Mouse (Mus musculus) hindbrain, embryonic 16.5 days (tissue): Measurements from ENCODE around the gene Ddx50. TPM values are rescaled to one million over a fixed set of nuclear protein-coding genes. Genes with fewer than 3 reads are reported as not detected.
"Not testable (repeated sequence)": the region's sequence is repeated elsewhere in the genome, so short reads cannot be mapped to it uniquely, and the experiment has no call there.

Source experiments
- ATAC-seq: fragments of 200-750 bp; cut with Nextera tagmentation; 2 replicates; pipeline ENCODE4 v1.8.0; 2017; ENCODE audit warnings: moderate TSS enrichment, moderate library complexity
- H3K27ac ChIP-seq: fragments of 300-500 bp; sonication (generic); 2 replicates; pipeline ENCODE4 v1.5.1; 2014; ENCODE audit warnings: low read depth, mild to moderate bottlenecking, control low read depth, low read length, moderate library complexity
- H3K27me3 ChIP-seq: fragments of 300-500 bp; sonication (generic); replicated peaks from 2 replicates; pipeline ENCODE4 v1.6.1; 2014; ENCODE audit warnings: low read length; ENCODE audit not compliant: control insufficient read depth, insufficient read depth
- H3K36me3 ChIP-seq: fragments of 300-500 bp; sonication (generic); 2 replicates; pipeline ENCODE4 v1.6.1; 2014; ENCODE audit warnings: mild to moderate bottlenecking, low read length, moderate library complexity, mixed read lengths; ENCODE audit not compliant: control insufficient read depth, insufficient read depth
- H3K4me1 ChIP-seq: fragments of 300-500 bp; sonication (generic); 2 replicates; pipeline ENCODE4 v1.6.1; 2014; ENCODE audit warnings: low read depth, low read length; ENCODE audit not compliant: control insufficient read depth, insufficient read depth
- H3K4me2 ChIP-seq: fragments of 300-500 bp; sonication (generic); 2 replicates; pipeline ENCODE4 v1.6.1; 2014; ENCODE audit warnings: mild to moderate bottlenecking, low read length, control low read depth, moderate library complexity
- H3K4me3 ChIP-seq: fragments of 300-500 bp; sonication (generic); 2 replicates; pipeline ENCODE4 v1.5.1; 2014; ENCODE audit warnings: mild to moderate bottlenecking, low read length, control low read depth, moderate library complexity
- H3K9ac ChIP-seq: fragments of 300-500 bp; sonication (generic); 2 replicates; pipeline ENCODE4 v1.6.1; 2014; ENCODE audit warnings: low read depth, mild to moderate bottlenecking, control low read depth, low read length, moderate library complexity
- H3K9me3 ChIP-seq: fragments of 300-500 bp; sonication (generic); 2 replicates; pipeline ENCODE4 v1.6.1; 2014; ENCODE audit warnings: mild to moderate bottlenecking, low read length, moderate library complexity; ENCODE audit not compliant: control insufficient read depth
- WGBS: fragments of 180-500 bp; shearing (Covaris S2); extraction: QIAGEN DNeasy Blood & Tissue Kit; methylation state at CpG from one replicate; pipeline ENCODE4 v1.1.7; 2014; 5-methylcytosine and 5-hydroxymethylcytosine counted together
- polyA plus RNA-seq: library from polyadenylated mRNA; unstranded; fragments of >200 nt; fragmentation: Nextera tagmentation; extraction: Ambion mirVana; gene quantifications from 2 replicates; pipeline ENCODE4 v1.2.1, GENCODE M21; 2015

Gene Ddx50
- polyA plus RNA-seq, 1 experiment from 2014 or later, result 76.3 TPM

DNA sequence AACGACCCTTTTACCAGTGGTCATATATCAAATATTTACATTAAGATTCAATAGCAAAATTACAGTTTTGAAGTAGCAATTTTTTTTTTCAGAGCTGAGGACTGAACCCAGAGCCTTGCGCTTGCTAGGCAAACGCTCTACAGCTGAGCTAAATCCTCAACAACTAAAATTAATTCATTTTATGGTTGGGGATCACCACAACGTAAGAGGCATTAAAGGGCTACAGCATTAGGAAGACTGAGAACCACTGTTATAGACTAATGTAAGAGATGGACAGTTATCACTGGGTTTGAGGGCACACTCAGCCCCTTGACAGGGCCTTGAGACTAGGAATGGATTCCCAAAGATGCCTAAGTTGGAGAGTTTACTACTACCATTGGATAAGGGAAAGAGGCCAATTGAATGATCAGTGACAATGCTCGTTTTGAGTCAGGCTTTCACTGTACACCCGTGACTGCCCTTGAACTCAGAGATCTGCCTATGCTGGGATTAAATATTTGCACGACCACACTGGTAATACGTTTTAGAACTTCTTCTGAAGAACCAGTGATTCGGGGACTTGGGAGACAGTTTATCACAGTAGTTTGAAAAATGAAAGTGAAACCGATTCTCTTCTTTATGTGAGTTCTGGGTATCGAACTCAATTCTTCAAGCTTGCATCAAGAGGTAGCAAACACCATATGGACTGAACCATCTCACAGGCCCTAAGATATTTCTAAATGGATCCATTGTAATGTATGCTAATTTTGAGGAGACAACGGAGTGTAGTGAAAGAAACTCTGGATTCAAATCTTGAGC lies 47.6 kb downstream of the Ddx50 start:
- Histone ChIP-seq H3K36me3 (peaks cover 2% of the 10 kb centered on the region; the same call in 1 of the 2 replicates), H3K27ac (no peak overlapping the region), H3K27me3 (no peaks in the 10 kb centered on the region), H3K4me1 (peaks cover 17% of the 10 kb centered on the region), H3K4me3 (no peak overlapping the region), H3K4me2 (no peak overlapping the region; the same call in 1 of the 2 replicates), H3K9ac (no peak overlapping the region), H3K9me3 (no peaks in the 10 kb centered on the region)
- ATAC-seq, result no peak
- WGBS, result 90% methylated on average over 12 of the region's 12 CpGs

GRCm38 (mm10) chr10:62602177-62603040 lies 48.6 kb downstream of the Ddx50 start, which contains the start of gene Ddx21:
Gene Ddx21 (minus strand): TSS chr10:62602281.
- peak; percentile 99 for ATAC-seq
- no peaks in the 10 kb centered on the region for H3K9me3 ChIP-seq
- peak within 1 kb of the TSS; percentile 89 for H3K9ac ChIP-seq
- WGBS, result 6% methylated on average over 53 of the region's 53 CpGs
- H3K4me2 ChIP-seq, result peak within 1 kb of the TSS; percentile 87
- peaks cover 11% of the 10 kb centered on the region for H3K36me3 ChIP-seq
- peak within 1 kb of the TSS; percentile 78 for H3K27ac ChIP-seq
- H3K27me3 ChIP-seq, result no peaks in the 10 kb centered on the region
- H3K4me3 ChIP-seq, result peak within 1 kb of the TSS; percentile 99
- H3K4me1 ChIP-seq, result peaks cover 17% of the 10 kb centered on the region

DNA sequence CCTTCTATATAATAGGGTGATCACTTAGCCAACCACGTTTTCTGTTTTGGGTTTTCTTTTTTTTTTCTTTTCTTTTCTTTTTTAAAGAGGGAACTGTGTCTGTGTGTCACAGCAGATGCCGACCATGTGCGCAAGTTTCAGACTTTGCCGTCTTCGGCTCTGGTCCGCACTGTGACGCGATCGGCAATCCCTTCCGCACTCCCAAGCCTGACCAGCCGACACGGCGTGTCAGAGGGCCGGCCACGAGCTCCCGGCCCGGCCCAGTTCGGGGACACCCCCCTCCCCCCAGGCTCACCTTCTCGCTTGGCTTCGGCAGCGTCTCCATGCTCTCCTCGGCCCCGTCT lies 49.2 kb downstream of the Ddx50 start:
- WGBS, result 0% methylated on average over 23 of the region's 23 CpGs
- no peaks in the 10 kb centered on the region for H3K9me3 ChIP-seq
- H3K9ac ChIP-seq, result peak overlapping the region; percentile 89
- H3K27me3 ChIP-seq, result no peaks in the 10 kb centered on the region
- peaks cover 13% of the 10 kb centered on the region for H3K36me3 ChIP-seq
- H3K27ac ChIP-seq, result peak overlapping the region; percentile 78
- H3K4me3 ChIP-seq, result peak overlapping the region; percentile 99
- peak; percentile 82 for ATAC-seq
- peaks cover 17% of the 10 kb centered on the region for H3K4me1 ChIP-seq
- H3K4me2 ChIP-seq, result peak overlapping the region; percentile 87

- Histone ChIP-seq H3K4me3 (peak overlapping the region; percentile 99), H3K27me3 (no peaks in the 10 kb centered on the region), H3K4me2 (peak overlapping the region; percentile 87), H3K9ac (peak overlapping the region; percentile 89), H3K36me3 (peaks cover 15% of the 10 kb centered on the region), H3K27ac (no peak overlapping the region), H3K4me1 (peaks cover 17% of the 10 kb centered on the region), H3K9me3 (no peaks in the 10 kb centered on the region)
- ATAC-seq, result no peak
- WGBS, result 12% methylated on average over 20 of the region's 20 CpGs
Measured at GRCm38 (mm10) chr10:62601053-62601791, 49.8 kb downstream of the Ddx50 start.

- H3K27ac ChIP-seq, result no peak overlapping the region
- no peaks in the 10 kb centered on the region for H3K9me3 ChIP-seq
- ATAC-seq, result no peak
- WGBS, result 94% methylated on average over 6 of the region's 6 CpGs
- no peaks in the 10 kb centered on the region for H3K27me3 ChIP-seq
- no peak overlapping the region for H3K4me3 ChIP-seq
- no peak overlapping the region for H3K4me2 ChIP-seq
- H3K36me3 ChIP-seq, result peaks cover 16% of the 10 kb centered on the region
- H3K9ac ChIP-seq, result no peak overlapping the region
- H3K4me1 ChIP-seq, result peaks cover 17% of the 10 kb centered on the region
Measured at GRCm38 (mm10) chr10:62600056-62600455, 51.0 kb downstream of the Ddx50 start.

GRCm38 (mm10) chr10:62599311-62599710 lies 51.7 kb downstream of the Ddx50 start:
- not testable (repeated sequence) for H3K27me3 ChIP-seq, H3K9ac ChIP-seq, H3K4me3 ChIP-seq, H3K9me3 ChIP-seq, H3K27ac ChIP-seq, ATAC-seq, H3K4me2 ChIP-seq
- peaks cover 20% of the 10 kb centered on the region for H3K36me3 ChIP-seq
- WGBS, result 94% methylated on average over 3 of the region's 3 CpGs
- peaks cover 17% of the 10 kb centered on the region for H3K4me1 ChIP-seq

DNA sequence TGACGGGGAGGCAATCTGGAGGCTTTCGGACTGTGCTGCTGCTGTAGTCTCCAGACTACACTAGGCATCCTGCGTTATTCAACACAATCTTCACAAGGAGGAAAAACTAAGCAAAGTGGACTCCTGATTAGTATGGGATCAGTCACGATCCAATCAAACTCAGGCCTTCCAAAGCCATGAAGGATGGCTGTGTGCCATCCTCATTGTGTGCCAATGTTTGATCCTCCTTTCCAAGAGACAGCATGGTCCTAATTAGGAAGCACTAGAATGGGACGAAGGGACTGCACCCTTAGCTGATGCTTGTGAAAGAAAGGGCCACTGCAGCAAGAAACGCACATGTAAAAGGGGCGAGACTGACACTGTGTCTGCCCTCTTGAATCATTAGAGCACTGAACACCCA lies 58.5 kb downstream of the Ddx50 start:
- H3K4me1 ChIP-seq, result no peaks in the 10 kb centered on the region
- H3K27me3 ChIP-seq, result no peaks in the 10 kb centered on the region
- no peaks in the 10 kb centered on the region for H3K9me3 ChIP-seq
- no peak overlapping the region for H3K4me2 ChIP-seq
- H3K36me3 ChIP-seq, result peaks cover 45% of the 10 kb centered on the region
- no peak for ATAC-seq
- WGBS, result 85% methylated on average over 7 of the region's 7 CpGs
- H3K9ac ChIP-seq, result no peak overlapping the region
- H3K4me3 ChIP-seq, result no peak overlapping the region
- H3K27ac ChIP-seq, result no peak overlapping the region

DNA sequence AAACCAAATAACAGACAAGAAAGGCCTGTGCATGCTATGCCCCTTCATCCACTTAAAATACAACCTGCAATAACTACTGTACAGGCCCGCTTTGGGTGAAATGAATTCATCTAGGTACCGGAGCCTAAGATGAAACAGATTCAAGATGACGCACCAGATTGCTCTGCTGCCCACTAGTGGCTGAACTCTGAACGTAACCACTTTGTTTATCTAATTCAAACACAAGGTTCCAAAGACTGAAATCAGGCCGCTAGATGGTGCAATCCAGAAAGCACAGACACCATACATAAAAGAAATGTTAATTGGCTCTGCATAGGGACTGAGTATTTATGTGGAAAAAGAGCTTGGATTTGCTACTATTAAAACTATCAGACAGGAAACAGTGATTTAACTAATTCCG lies 60.8 kb downstream of the Ddx50 start:
- no peak overlapping the region for H3K4me2 ChIP-seq
- peak overlapping the region; percentile 36; the same call in 1 of the 2 replicates for H3K27ac ChIP-seq
- H3K4me3 ChIP-seq, result no peak overlapping the region
- ATAC-seq, result peak; percentile 89
- H3K9ac ChIP-seq, result no peak overlapping the region
- no peaks in the 10 kb centered on the region for H3K9me3 ChIP-seq
- no peaks in the 10 kb centered on the region for H3K27me3 ChIP-seq
- no peaks in the 10 kb centered on the region for H3K4me1 ChIP-seq
- H3K36me3 ChIP-seq, result peaks cover 46% of the 10 kb centered on the region
- 28% methylated on average over 6 of the region's 6 CpGs for WGBS
